Mouse (Mus musculus): ENCODE data around the gene Rap2a.

GRCm38 (mm10) chr14:120520843-120521242 is 42.6 kb downstream of the Rap2a start:
- TF ChIP-seq POLR2AphosphoS5 (IDR thresholded peaks at IDR 0.05; ENCODE audit: borderline replicate concordance, low read depth, low read length) (no peak), TBP (IDR thresholded peaks at IDR 0.05; ENCODE audit: low read depth, low read length) (no peak), MYC (IDR thresholded peaks at IDR 0.05; ENCODE audit: low read depth, low read length) (no peak), JUND (IDR thresholded peaks at IDR 0.05; ENCODE audit: low read depth, low read length) (no peak)

Measured in MEL (cell line).